Mouse (Mus musculus) liver, embryonic 14.5 days (tissue): ENCODE data around the gene Ccdc36. TPM values are rescaled to one million over a fixed set of nuclear protein-coding genes. Genes with fewer than 3 reads are reported as not detected.

Experiments used
- ATAC-seq: fragments of 200-750 bp; cut with Nextera tagmentation; 2 replicates; pipeline ENCODE4 v1.8.0; 2017; ENCODE audit warnings: moderate number of reproducible peaks, mild to moderate bottlenecking, moderate library complexity; ENCODE audit not compliant: insufficient read depth
- DNase-seq, 3 experiments: peaks; one replicate each; pipeline ENCODE4 v3.0.0-alpha.2; 2012 to 2013; ENCODE audit warnings: low read depth in 3 of 3, low spot score in 3 of 3
- H3K27ac ChIP-seq: fragments of 300-500 bp; sonication (generic); 2 replicates; pipeline ENCODE4 v1.5.1; 2014; ENCODE audit warnings: moderate library complexity, mild to moderate bottlenecking, control low read depth, inconsistent platforms
- H3K27me3 ChIP-seq: fragments of 300-500 bp; sonication (generic); 2 replicates; pipeline ENCODE4 v1.6.1; 2014; ENCODE audit warnings: mild to moderate bottlenecking, low read length, moderate library complexity; ENCODE audit not compliant: control insufficient read depth, insufficient read depth
- H3K36me3 ChIP-seq: fragments of 300-500 bp; sonication (generic); replicated peaks from 2 replicates; pipeline ENCODE4 v1.6.1; 2014; ENCODE audit warnings: low read depth; ENCODE audit not compliant: control insufficient read depth, insufficient read depth
- H3K4me1 ChIP-seq, 2 experiments: fragments of 200-500 bp in 1 of 2; fragments of 300-500 bp in 1 of 2; sonication (generic) in 1 of 2; replicated peaks; 2 replicates each; pipeline ENCODE4 v1.6.1; 2012 to 2014; ENCODE audit warnings: antibody characterized with exemption in 1 of 2, inconsistent platforms in 1 of 2, low read length in 1 of 2; ENCODE audit not compliant: control insufficient read depth in 2 of 2, insufficient read depth in 2 of 2
- H3K4me2 ChIP-seq: fragments of 300-500 bp; sonication (generic); 2 replicates; pipeline ENCODE4 v1.6.1; 2014; ENCODE audit warnings: low read depth, mild to moderate bottlenecking, control low read depth, moderate library complexity
- H3K4me3 ChIP-seq, 2 experiments: fragments of 200-500 bp in 1 of 2; fragments of 300-500 bp in 1 of 2; sonication (generic) in 1 of 2; 2 replicates each; pipeline ENCODE4 v1.5.1; 2012 to 2014; ENCODE audit warnings: low read depth in 2 of 2, low read length in 2 of 2, mild to moderate bottlenecking in 2 of 2, control low read depth in 1 of 2, inconsistent platforms in 1 of 2, moderate library complexity in 1 of 2; ENCODE audit not compliant: insufficient read depth in 1 of 2
- H3K9ac ChIP-seq: fragments of 300-500 bp; sonication (generic); replicated peaks from 2 replicates; pipeline ENCODE4 v1.6.1; 2014; ENCODE audit warnings: mild to moderate bottlenecking, control low read depth, moderate library complexity
- H3K9me3 ChIP-seq: fragments of 300-500 bp; sonication (generic); 2 replicates; pipeline ENCODE4 v1.6.1; 2016; ENCODE audit warnings: low read length, mixed read lengths; ENCODE audit not compliant: control insufficient read depth
- CTCF ChIP-seq: IDR thresholded peaks from 2 replicates; pipeline ENCODE4 v1.5.1; 2016; ENCODE audit warnings: antibody characterized with exemption, low read depth, control low read depth
- EP300 ChIP-seq: IDR thresholded peaks from 2 replicates; pipeline ENCODE4 v1.6.1; 2016; ENCODE audit warnings: antibody characterized with exemption, low read depth
- WGBS: fragments of 180-500 bp; shearing (Covaris S2); extraction: QIAGEN DNeasy Blood & Tissue Kit; methylation state at CpG from one replicate; pipeline ENCODE4 v1.1.7; 2014; ENCODE audit not compliant: insufficient replicate concordance; 5-methylcytosine and 5-hydroxymethylcytosine counted together
- polyA plus RNA-seq, 2 experiments: library from polyadenylated mRNA; depleted of rRNA in 1 of 2; stranded (reverse) in 1 of 2; unstranded in 1 of 2; fragments of >200 nt; fragmentation: Nextera tagmentation in 1 of 2; extraction: Ambion mirVana in 1 of 2; gene quantifications; 2 replicates each; pipeline versions ENCODE4 v1.2.1 to v1.2.3; 2012 to 2014

The Ccdc36 gene
- polyA plus RNA-seq, 2 experiments, result 0.20 to 0.27 TPM

DNA sequence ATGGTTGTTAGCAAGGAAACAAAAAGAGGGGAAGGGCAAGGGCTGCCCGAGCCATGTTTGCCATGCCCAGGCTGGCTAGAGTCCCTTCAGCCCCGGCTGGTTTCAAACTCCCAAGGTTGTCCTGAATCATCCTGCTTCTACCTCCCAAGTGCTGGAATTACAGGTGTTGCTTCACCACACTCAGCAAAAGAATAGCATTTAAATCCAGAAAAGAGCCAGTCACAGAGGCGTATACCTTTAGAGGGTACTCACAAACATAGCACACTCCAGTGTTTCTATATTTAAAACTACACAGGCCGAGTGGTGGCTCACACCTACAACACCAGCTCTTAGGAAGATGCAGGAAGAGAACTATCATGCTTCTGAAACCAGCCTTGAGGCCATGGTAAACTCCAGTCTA is 18.7 kb downstream of the Ccdc36 start:
- WGBS, result 67% methylated on average over 4 of the region's 4 CpGs
- Histone ChIP-seq H3K4me1 (no peaks in the 10 kb centered on the region; a peak in 1 of 4 replicates), H3K27ac (no peak overlapping the region), H3K27me3 (no peaks in the 10 kb centered on the region), H3K4me2 (no peak overlapping the region), H3K9ac (no peak overlapping the region), H3K4me3 (no peak overlapping the region), H3K36me3 (no peaks in the 10 kb centered on the region), H3K9me3 (no peaks in the 10 kb centered on the region)
- no peak for ATAC-seq
- TF ChIP-seq EP300 (no peak), CTCF (no peak)
- no peak for DNase-seq

DNA sequence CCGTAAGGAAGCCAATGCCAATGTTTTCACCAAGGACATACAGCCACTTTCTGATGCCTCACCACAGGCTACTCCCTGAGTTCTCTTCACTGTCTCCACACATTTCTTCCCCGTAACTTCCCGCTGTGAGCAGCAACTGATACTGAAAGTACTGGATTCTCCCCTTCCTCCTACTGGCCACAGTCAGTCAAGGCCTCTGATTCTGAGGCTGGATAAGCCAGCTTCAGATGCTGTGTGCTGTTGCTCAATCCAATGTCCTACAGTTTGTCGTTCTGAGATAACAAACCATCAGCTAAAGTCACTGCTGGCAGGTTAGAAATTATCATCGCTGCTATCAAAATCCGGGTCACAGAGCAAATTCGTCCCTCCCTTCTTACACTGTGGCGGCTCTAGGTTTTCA is 23.8 kb downstream of the Ccdc36 start:
- WGBS, result 33% methylated on average over 8 of the region's 8 CpGs

DNA sequence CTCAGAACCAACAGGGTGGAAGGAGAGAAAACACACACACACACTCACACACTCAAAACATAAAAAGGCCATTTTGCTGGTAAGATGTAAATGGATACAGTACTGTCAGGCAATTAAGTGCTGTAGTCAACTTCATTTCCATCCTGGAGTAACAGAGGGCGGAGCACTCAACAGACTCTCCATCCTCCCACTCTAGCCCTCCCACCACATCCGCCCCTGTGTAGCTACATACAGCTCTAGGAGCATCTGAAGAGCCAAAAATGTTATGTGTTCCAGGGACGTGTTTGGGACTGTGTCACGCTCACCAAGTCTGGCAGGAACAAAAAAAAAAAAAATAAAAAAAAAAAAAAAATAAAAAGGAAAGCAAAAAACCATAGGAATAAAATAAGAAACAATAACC is 25.2 kb downstream of the Ccdc36 start:
- no peak overlapping the region for H3K9ac ChIP-seq
- H3K9me3 ChIP-seq, result no peaks in the 10 kb centered on the region
- ATAC-seq, result no peak
- no peak overlapping the region for H3K4me2 ChIP-seq
- no peak overlapping the region for H3K27ac ChIP-seq
- no peak for DNase-seq
- TF ChIP-seq CTCF (no peak), EP300 (no peak)
- 73% methylated on average over 4 of the region's 4 CpGs for WGBS
- H3K4me1 ChIP-seq, result peaks cover 0 to 3% of the 10 kb centered on the region in 2 experiments; a peak in 2 of 4 replicates
- H3K27me3 ChIP-seq, result no peaks in the 10 kb centered on the region
- H3K36me3 ChIP-seq, result no peaks in the 10 kb centered on the region
- H3K4me3 ChIP-seq, result no peak overlapping the region

More for the DNA sequence above, 23.8 kb downstream of the Ccdc36 start:
- H3K27ac ChIP-seq, result no peak overlapping the region
- no peak overlapping the region for H3K4me3 ChIP-seq
- H3K4me2 ChIP-seq, result no peak overlapping the region
- H3K4me1 ChIP-seq, result peaks cover 0 to 3% of the 10 kb centered on the region in 2 experiments; a peak in 2 of 4 replicates
- H3K9ac ChIP-seq, result no peak overlapping the region
- H3K27me3 ChIP-seq, result no peaks in the 10 kb centered on the region
- H3K9me3 ChIP-seq, result no peaks in the 10 kb centered on the region
- ATAC-seq (no peak), DNase-seq (peak in 1 of 3 experiments; percentile 17)
- peak; percentile 16; the same call in 1 of the 2 replicates for TF ChIP-seq CTCF
- TF ChIP-seq EP300, result no peak
- no peaks in the 10 kb centered on the region for H3K36me3 ChIP-seq

DNA sequence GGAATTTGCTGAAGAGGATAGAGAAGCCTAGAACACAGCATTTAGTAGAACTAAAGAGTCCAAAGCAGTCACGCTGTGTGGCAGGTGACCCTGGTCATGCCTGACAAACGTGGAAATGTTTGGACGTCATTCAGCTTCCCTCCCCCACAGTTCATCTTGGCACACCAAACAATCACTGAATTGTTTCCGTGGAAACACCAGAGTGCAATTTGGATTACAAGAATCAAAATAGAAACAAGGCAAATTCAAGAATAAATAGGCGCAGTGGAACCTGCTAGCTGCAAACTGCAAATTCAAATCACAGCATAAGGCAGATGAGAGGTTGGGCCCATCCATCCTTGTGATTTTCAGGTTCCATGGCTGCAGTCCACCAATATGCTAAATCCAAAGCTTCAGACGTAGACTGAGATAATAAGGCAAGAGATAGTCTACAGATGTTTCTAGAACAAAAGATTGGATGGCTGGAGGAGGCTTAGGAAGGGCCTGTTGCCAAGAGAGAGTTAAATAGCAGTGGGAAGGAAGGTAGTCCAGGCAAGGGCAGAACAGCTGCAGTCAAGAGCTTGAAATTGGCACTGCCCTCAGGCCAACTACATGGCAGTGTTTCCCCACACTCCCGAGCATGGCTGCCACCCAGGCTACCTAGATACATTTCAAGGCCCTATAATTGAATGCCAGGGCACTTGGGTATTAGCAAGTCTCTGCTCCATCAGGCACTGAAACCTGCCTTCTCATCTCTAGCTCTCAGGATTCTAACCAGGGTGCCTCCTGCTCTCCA is 26.9 kb downstream of the Ccdc36 start:
- Histone ChIP-seq H3K4me1 (peaks cover 0 to 3% of the 10 kb centered on the region in 2 experiments; a peak in 2 of 4 replicates), H3K36me3 (no peaks in the 10 kb centered on the region), H3K4me3 (no peak overlapping the region), H3K27me3 (no peaks in the 10 kb centered on the region), H3K9ac (no peak overlapping the region), H3K4me2 (no peak overlapping the region), H3K27ac (no peak overlapping the region), H3K9me3 (no peaks in the 10 kb centered on the region)
- WGBS, result 62% methylated on average over 7 of the region's 7 CpGs
- TF ChIP-seq EP300, result no peak
- TF ChIP-seq CTCF, result no peak
- ATAC-seq (no peak), DNase-seq (no peak)

DNA sequence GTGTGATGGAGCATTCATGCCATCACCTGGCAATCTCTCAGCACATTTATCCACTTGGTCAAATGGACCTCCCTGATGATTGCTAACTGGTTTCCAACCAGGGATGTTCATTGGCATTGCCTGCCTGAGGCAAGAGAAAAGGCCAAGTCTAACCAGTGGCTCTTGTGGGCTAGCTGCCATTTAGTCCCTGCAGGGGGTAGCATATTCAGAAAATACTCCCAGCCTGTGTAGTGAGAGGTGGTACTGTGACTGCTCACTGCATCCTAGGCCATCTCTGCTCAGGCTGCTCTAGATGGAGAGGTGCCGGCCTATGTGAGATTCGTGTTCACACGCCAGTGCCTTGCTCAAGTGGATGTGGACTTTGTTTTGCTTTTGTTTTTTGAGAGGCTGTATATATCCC is 30.0 kb downstream of the Ccdc36 start:
- Histone ChIP-seq H3K27ac (no peak overlapping the region), H3K4me1 (no peaks in the 10 kb centered on the region), H3K4me3 (no peak overlapping the region), H3K36me3 (no peaks in the 10 kb centered on the region), H3K27me3 (no peaks in the 10 kb centered on the region), H3K9ac (no peak overlapping the region), H3K4me2 (no peak overlapping the region), H3K9me3 (no peaks in the 10 kb centered on the region)
- no peak for DNase-seq
- ATAC-seq, result no peak
- TF ChIP-seq CTCF (no peak), EP300 (no peak)
- WGBS, result 81% methylated on average over 3 of the region's 3 CpGs
